Mouse (Mus musculus): ENCODE data around the gene Mov10.
"Not testable (repeated sequence)": the region's sequence is repeated elsewhere in the genome, so short reads cannot be mapped to it uniquely, and the experiment has no call there.

Gene Mov10

DNA sequence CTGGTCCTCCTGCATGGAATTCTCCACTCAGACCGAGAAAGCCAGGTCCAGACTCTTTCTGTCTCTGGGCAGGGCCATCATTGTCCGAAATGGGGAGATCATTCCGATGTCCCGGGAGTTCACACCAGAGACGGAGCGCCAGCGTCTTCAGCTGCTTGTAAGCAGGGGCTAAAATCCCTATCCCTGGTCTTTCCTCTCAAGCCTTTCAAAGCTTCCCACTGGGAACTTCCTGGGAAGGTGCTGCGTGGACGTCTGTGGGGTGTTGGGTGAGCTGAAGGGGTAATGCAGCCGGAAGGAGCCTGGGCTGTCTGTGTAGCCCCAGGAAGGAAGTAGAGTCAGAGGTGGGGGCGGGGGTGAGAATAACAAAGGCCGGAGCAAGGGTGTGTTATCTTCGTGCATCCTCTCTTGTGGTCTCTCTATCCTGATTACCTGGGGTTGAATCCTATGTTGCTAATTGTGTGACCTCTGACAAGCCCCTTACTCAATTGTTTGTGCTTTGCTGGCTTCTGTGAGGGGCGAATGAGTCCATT lies 34.3 kb downstream of the Mov10 start:
- intact Hi-C loops (cut with DNase I) = loop anchor here (5.0 kb wide), 1 partner anchor 183 kb away; no protein-coding TSS in a partner anchor

- intact Hi-C loops (cut with DNase I) = loop anchor here (5.0 kb wide), 1 partner anchor 185 kb away; no protein-coding TSS in a partner anchor
Observed at GRCm38 (mm10) chr3:104782061-104782681, 36.2 kb downstream of the Mov10 start.

GRCm38 (mm10) chr3:104781471-104781903 lies 36.9 kb downstream of the Mov10 start, which contains the start of gene Fam19a3:
Fam19a3 (minus strand) TSS chr3:104781840.
- intact Hi-C loops (cut with DNase I) = loop anchor here (5.0 kb wide), 1 partner anchor 186 kb away; no protein-coding TSS in a partner anchor

GRCm38 (mm10) chr3:104780561-104781420 lies 37.6 kb downstream of the Mov10 start, which contains the start of gene Ppm1j:
Ppm1j (plus strand) TSS chr3:104781056.
- intact Hi-C loops (cut with DNase I) = loop anchor here (5.0 kb wide), 1 partner anchor 187 kb away; no protein-coding TSS in a partner anchor

DNA sequence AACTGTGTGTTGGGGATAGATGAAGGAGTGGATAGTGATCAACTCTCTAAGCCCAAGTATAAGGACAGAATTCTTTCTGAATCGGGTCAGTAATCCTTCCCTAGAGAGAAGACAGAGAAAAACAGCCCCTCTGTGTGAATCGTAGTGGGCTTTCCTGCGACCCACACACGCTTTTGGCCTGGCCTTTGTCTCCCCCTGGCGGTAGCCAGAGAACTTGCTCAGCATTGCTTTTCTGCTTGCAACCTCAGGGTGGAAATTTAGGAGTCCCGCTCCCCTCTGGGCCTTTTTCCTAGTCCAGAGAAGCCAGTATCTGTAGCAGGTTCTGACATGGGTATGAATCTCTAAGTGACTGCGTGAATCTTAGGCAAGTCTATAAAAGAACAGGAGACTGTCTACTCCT lies 38.4 kb downstream of the Mov10 start:
- intact Hi-C loops (cut with DNase I) = loop anchor here (5.0 kb wide), 2 partner anchors 68 to 187 kb away; no protein-coding TSS in a partner anchor

DNA sequence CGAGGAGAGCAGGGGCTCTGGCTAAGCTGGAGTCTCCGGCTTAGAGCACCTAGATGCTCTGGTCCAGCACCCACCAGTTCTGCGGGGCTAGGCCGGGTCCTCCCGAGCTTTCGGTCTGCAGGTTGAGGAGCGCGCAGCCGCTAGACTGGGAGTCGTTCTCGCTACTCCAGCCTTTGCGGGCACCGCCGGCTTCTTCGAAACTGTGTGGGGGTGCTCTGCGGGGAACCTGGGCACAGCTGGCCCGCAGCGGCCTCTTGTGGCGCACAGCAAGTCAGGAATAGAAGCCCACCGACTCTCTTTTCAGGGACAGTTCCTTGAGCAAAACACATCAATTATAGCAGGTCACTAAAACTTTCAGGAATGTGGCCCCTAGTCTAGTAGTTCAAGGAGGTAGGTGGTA lies 41.0 kb downstream of the Mov10 start:
- intact Hi-C loops (cut with DNase I) = loop anchor here (5.0 kb wide), 1 partner anchor 65 kb away; no protein-coding TSS in a partner anchor

- intact Hi-C loops (cut with DNase I) = loop anchor here (5.0 kb wide), 1 partner anchor 284 kb away; no protein-coding TSS in a partner anchor
Observed at GRCm38 (mm10) chr3:104773301-104773700, 45.1 kb downstream of the Mov10 start.

GRCm38 (mm10) chr3:104771460-104771859 lies 46.9 kb downstream of the Mov10 start:
- intact Hi-C loops (cut with DNase I) = loop anchor here (5.0 kb wide), 1 partner anchor 286 kb away; no protein-coding TSS in a partner anchor

GRCm38 (mm10) chr3:104770918-104771317 lies 47.4 kb downstream of the Mov10 start:
- intact Hi-C loops (cut with DNase I) = loop anchor here (5.0 kb wide), 1 partner anchor 286 kb away; no protein-coding TSS in a partner anchor

- intact Hi-C loops (cut with DNase I) = loop anchor here (5.0 kb wide), 1 partner anchor 287 kb away; no protein-coding TSS in a partner anchor
Observed at GRCm38 (mm10) chr3:104770035-104770434, 48.3 kb downstream of the Mov10 start.

- intact Hi-C loops (cut with DNase I) = no loop called here
Observed at GRCm38 (mm10) chr3:104769135-104769534, 49.2 kb downstream of the Mov10 start.

GRCm38 (mm10) chr3:104767716-104768115 lies 50.6 kb downstream of the Mov10 start:
- intact Hi-C loops (cut with DNase I) = no loop called here

GRCm38 (mm10) chr3:104767141-104767540 lies 51.2 kb downstream of the Mov10 start:
- intact Hi-C loops (cut with DNase I) = no loop called here

DNA sequence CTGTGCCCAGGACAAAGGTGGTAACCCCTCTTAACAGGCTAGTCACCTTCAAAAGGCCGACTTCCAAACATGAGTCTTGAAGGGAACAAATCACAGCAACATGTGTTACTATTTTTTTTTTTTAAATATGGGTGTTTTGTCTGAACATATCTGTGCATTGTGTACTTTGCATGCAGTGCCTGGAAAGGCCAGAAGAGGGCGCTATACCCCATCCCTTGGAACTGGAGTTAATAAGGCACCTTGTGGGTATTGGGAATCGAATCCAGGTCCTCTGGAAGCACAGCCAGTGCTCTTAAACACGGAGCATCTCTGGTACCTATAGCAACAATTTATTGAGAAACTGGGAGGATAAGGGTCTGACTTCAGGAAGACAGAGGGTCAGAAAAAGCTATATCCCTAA lies 53.3 kb downstream of the Mov10 start:
- intact Hi-C loops (cut with DNase I) = no loop called here

DNA sequence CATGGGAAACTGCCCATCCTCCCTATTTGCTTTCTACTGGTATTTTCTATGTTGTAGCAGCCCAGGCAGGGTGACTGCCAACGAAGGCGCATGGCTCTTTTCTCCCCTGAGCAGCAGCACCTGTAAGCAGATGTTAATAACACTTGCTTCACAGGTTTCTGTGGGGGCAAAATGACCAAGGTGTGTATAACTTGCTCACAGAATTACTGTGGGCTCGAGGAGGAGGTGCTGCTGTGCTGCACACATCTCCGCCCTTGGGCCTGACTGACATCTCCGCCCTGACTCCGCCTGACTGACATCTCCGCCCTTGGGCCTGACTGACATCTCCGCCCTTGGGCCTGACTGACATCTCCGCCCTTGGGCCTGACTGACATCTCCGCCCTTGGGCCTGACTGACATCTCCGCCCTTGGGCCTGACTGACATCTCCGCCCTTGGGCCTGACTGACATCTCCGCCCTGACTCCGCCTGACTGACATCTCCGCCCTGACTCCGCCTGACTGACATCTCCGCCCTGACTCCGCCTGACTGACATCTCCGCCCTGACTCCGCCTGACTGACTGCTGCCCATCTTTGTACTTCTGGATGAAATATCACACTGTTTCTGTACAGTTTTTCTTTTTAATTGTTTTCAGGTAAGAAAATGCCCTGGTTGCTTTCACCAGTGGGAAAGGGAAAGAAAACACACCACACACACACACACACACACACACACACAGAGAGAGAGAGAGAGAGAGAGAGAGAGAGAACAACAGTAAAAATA lies 56.1 kb downstream of the Mov10 start:
- intact Hi-C loops (cut with DNase I) = not testable (repeated sequence)

DNA sequence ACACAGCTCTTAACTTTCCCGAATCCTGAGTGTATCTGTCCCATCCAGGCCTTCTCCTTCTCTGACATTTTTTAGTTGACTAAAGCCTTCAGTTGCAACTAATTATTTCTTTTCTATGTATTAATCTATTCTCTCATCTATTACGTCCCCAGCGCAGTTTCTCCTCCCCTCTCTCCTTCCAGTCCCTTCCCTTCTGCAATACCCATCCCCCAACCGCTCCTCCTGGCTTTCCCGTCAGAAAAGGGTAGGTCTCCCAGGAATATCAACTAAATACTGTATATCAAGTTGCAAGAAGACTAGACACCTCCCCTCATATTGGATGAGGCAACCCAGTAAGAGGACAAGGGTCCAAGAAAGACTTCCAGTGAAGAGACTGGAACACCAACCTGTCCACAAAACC lies 59.5 kb downstream of the Mov10 start:
- intact Hi-C loops (cut with DNase I) = no loop called here

DNA sequence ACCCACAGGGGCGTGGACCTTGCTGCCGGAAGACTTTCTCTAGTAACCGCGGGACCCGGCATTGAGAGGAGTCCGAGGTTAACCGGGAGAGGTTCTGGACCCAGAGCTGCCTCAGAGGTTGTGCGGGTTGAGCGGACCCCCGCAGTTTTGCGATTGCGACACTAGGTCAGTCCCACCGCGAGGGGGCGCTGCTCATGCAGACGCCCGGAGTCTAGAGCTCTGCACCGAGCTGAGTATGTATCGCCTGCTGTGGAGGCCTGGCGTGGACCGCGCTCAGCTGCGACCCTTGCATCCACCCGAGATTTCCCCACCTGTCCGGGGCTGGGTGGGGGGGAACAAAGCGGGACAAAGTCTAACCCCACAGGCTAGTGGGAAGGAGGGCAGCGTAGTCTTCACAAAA lies 60.0 kb downstream of the Mov10 start:
- intact Hi-C loops (cut with DNase I) = no loop called here

DNA sequence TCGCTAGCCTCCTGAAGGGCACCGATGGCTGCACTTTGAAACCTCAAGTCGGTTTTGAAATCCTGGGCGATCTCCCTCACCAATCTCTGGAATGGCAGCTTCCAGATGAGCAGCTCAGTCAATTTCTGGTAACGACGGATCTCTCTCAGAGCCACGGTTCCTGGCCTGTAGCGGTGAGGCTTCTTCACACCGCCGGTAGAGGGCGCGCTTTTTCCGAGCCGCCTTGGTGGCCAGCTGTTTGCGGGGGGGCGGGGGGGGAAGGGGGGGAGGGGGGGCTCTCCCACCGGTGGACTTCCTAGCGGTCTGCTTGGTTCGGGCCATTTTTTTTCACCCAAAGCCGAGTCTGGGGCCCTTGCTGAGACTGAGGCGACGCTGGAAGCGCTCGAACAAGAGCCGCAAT lies 65.5 kb downstream of the Mov10 start:
- intact Hi-C loops (cut with DNase I) = not testable (repeated sequence)
